Comparison of ENCODE assay signal across 15 mouse cellular contexts in genomic region chr11:72595010-72595737, GRCm38 (mm10). TPM values are rescaled to one million over a fixed set of nuclear protein-coding genes. Genes with fewer than 3 reads are reported as not detected.
"Had no signal": no experiment of that assay in that cellular context is flagged by ENCODE, and none has a peak within 500 bp of the region (broad histone marks: within the 10 kb centered on the region; RNA-seq: fewer than 3 reads in every experiment).

No protein-coding gene starts in this region.

- ATAC-seq: liver, postnatal 0 days; midbrain, embryonic 16.5 days had no signal

- H3K27me3 ChIP-seq: kidney, embryonic 15.5 days; limb, embryonic 12.5 days; liver, embryonic 13.5 days; lung, embryonic 15.5 days; midbrain, embryonic 12.5 days had no signal

- DNase-seq: kidney, postnatal 14 days; layer of hippocampus, adult 9-11 months; layer of hippocampus, postnatal 36 days; liver; liver, embryonic 13.5 days; liver, postnatal 0 days; lung, postnatal 14 days; right cerebral cortex, postnatal 14 days; thymus, postnatal 36 days had no signal

- H3K36me3 ChIP-seq: kidney, embryonic 15.5 days; limb, embryonic 12.5 days; liver, embryonic 13.5 days; lung, embryonic 15.5 days; midbrain, embryonic 12.5 days; neural tube, embryonic 13.5 days had no signal

RNA-seq across cellular contexts. Expression of gene Spns3, which starts 44.9 kb away (rescaled TPM):
- polyA plus RNA-seq: limb, embryonic 12.5 days; midbrain, embryonic 16.5 days had no signal
